Mouse (Mus musculus) forebrain, embryonic 14.5 days (tissue): ENCODE results near the gene Grip1. TPM values are rescaled to one million over a fixed set of nuclear protein-coding genes. Genes with fewer than 3 reads are reported as not detected.

Source experiments
- ATAC-seq: fragments of 200-750 bp; cut with Nextera tagmentation; 2 replicates; pipeline ENCODE4 v1.8.0; 2017; ENCODE audit warnings: mild to moderate bottlenecking, moderate library complexity
- DNase-seq: peaks from one replicate; pipeline ENCODE4 v3.0.0-alpha.2; 2015; ENCODE audit warnings: low spot score
- H3K27ac ChIP-seq: fragments of 300-500 bp; sonication (generic); 2 replicates; pipeline ENCODE4 v1.5.1; 2014; ENCODE audit warnings: low read depth, mild to moderate bottlenecking, control low read depth, low read length, moderate library complexity
- H3K27me3 ChIP-seq: fragments of 300-500 bp; sonication (generic); replicated peaks from 2 replicates; pipeline ENCODE4 v1.6.1; 2014; ENCODE audit warnings: low read length, control low read depth, mixed read lengths; ENCODE audit not compliant: control insufficient read depth, insufficient read depth
- H3K36me3 ChIP-seq: fragments of 300-500 bp; sonication (generic); 2 replicates; pipeline ENCODE4 v1.6.1; 2014; ENCODE audit warnings: low read length, control low read depth; ENCODE audit not compliant: control insufficient read depth, insufficient read depth
- H3K4me1 ChIP-seq: fragments of 300-500 bp; sonication (generic); 2 replicates; pipeline ENCODE4 v1.6.1; 2014; ENCODE audit warnings: antibody characterized with exemption, low read length, control low read depth; ENCODE audit not compliant: control insufficient read depth, insufficient read depth
- H3K4me2 ChIP-seq: fragments of 300-500 bp; sonication (generic); 2 replicates; pipeline ENCODE4 v1.6.1; 2014; ENCODE audit warnings: mild to moderate bottlenecking, control low read depth, low read length
- H3K4me3 ChIP-seq: fragments of 300-500 bp; sonication (generic); 2 replicates; pipeline ENCODE4 v1.5.1; 2014; ENCODE audit warnings: low read depth, low read length, control low read depth
- H3K9ac ChIP-seq: fragments of 300-500 bp; sonication (generic); 2 replicates; pipeline ENCODE4 v1.6.1; 2014; ENCODE audit warnings: mild to moderate bottlenecking, low read length, control low read depth, moderate library complexity
- H3K9me3 ChIP-seq: fragments of 300-500 bp; sonication (generic); replicated peaks from 2 replicates; pipeline ENCODE4 v1.6.1; 2016; ENCODE audit warnings: low read length, control low read depth, mixed read lengths; ENCODE audit not compliant: control insufficient read depth
- WGBS: fragments of 180-500 bp; shearing (Covaris S2); extraction: QIAGEN DNeasy Blood & Tissue Kit; methylation state at CpG from one replicate; pipeline ENCODE4 v1.1.7; 2014; 5-methylcytosine and 5-hydroxymethylcytosine counted together
- polyA plus RNA-seq: library from polyadenylated mRNA; unstranded; fragments of >200 nt; fragmentation: Nextera tagmentation; extraction: Ambion mirVana; gene quantifications from 2 replicates; pipeline ENCODE4 v1.2.1, GENCODE M21; 2014

Grip1 gene
- polyA plus RNA-seq, 1 experiment from 2014 or later: 15.0 TPM

DNA sequence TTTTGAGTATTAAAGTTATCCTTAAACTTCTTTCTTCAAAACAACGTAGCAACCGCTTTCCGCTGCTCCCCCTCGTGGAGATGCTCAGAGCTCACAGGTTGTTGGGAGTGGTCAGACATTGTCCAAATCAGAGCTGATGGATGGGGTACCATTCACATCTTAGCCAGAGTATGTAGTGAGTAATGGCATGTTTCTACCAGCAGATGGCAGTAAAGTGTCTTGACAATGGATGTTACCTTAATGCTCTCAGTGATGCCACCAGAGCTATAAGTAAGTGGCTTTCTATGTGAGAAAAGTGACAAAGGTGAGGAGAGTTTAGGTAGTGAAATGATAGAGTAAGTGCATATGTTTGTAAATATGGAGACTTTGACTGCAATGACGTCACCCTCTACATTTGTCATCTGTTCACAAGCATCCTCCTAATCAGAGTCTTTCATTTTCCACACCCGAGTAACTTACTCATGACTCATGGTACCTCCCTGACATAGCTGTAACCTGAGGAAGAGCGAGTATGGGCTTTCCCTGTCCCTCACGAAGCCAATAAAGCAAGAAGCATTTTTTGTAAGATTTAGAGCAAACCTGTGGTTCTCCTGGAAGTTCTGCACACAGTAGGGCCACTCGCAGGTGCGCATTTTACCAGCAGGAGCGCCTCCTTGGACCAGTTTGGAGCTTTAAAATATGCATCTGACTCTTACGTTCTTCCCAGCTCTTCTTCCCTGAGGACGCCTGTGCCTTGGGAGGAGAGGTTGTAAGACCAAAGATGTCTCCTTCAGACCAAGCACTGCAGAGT, 350.2 kb downstream of the Grip1 start:
- ATAC-seq (peak; percentile 80), DNase-seq (peak; percentile 93)
- no peaks in the 10 kb centered on the region for H3K36me3 ChIP-seq
- no peaks in the 10 kb centered on the region for H3K27me3 ChIP-seq
- no peak overlapping the region for H3K4me3 ChIP-seq
- H3K4me1 ChIP-seq: no peaks in the 10 kb centered on the region
- H3K4me2 ChIP-seq: no peak overlapping the region
- no peaks in the 10 kb centered on the region for H3K9me3 ChIP-seq
- 60% methylated on average over 13 of the region's 13 CpGs for WGBS
- H3K27ac ChIP-seq: no peak overlapping the region
- no peak overlapping the region for H3K9ac ChIP-seq

- Histone ChIP-seq H3K36me3 (no peaks in the 10 kb centered on the region), H3K9me3 (no peaks in the 10 kb centered on the region), H3K4me1 (no peaks in the 10 kb centered on the region), H3K4me2 (no peak overlapping the region), H3K27ac (no peak overlapping the region), H3K27me3 (no peaks in the 10 kb centered on the region), H3K4me3 (no peak overlapping the region), H3K9ac (no peak overlapping the region)
- ATAC-seq (no peak), DNase-seq (no peak)
- WGBS: 87% methylated on average over 9 of the region's 9 CpGs
Observed at GRCm38 (mm10) chr10:119804423-119804814, 350.8 kb downstream of the Grip1 start.

DNA sequence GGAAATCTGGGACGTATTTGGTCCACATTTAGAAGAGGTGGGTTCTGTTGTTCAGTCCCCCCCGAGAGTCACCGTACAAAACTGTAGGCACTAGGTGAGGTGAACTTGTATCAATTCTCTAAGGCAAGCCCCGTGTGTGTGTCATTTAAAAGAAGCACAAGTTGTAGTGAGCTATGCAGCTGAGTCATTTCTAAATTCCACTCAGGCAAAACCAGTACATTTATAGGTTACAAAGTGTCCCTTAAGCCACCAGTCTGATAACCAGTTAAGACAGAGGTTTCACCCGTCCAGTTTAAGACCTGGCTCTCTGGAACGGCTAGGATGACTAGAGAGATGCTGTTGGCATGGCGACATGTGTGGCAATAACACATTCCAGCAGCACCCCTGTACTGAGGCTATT, 351.5 kb downstream of the Grip1 start:
- 87% methylated on average over 7 of the region's 7 CpGs for WGBS
- Histone ChIP-seq H3K27me3 (no peaks in the 10 kb centered on the region), H3K4me2 (no peak overlapping the region), H3K36me3 (no peaks in the 10 kb centered on the region), H3K4me3 (no peak overlapping the region), H3K27ac (0 out of 2 replicates have a peak overlapping the region, but pooled peaks have one; percentile 11), H3K4me1 (no peaks in the 10 kb centered on the region), H3K9ac (no peak overlapping the region), H3K9me3 (no peaks in the 10 kb centered on the region)
- DNase-seq: no peak
- ATAC-seq: no peak

DNA sequence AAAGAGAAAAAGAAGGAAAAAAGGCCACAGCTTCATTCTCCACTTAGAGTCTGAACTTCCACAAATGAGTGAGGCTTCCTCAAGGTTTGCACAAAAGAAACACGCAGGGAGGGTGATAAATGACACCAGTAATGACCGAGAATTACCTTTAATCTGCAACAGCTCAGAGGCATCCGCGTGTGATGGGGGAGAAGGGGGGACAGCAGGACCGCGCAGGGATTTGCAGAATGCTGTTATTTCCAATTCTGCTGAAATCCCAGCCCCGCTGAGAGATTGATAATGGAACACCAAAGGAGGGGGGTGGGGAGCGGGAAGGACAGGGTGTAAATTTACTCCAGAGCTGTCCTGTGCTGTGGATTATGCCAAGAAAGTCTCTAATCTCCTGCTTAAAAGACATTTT, 352.5 kb downstream of the Grip1 start:
- Histone ChIP-seq H3K27me3 (no peaks in the 10 kb centered on the region), H3K4me2 (no peak overlapping the region), H3K27ac (0 out of 2 replicates have a peak overlapping the region, but pooled peaks have one; percentile 11), H3K36me3 (no peaks in the 10 kb centered on the region), H3K9ac (no peak overlapping the region), H3K4me3 (no peak overlapping the region), H3K9me3 (no peaks in the 10 kb centered on the region), H3K4me1 (no peaks in the 10 kb centered on the region)
- DNase-seq: peak; percentile 61
- 25% methylated on average over 8 of the region's 8 CpGs for WGBS
- peak; percentile 43 for ATAC-seq

GRCm38 (mm10) chr10:119808384-119808783, 354.8 kb downstream of the Grip1 start:
- Histone ChIP-seq H3K27ac (no peak overlapping the region), H3K4me3 (no peak overlapping the region), H3K27me3 (no peaks in the 10 kb centered on the region), H3K36me3 (no peaks in the 10 kb centered on the region), H3K4me2 (no peak overlapping the region), H3K9ac (no peak overlapping the region), H3K9me3 (no peaks in the 10 kb centered on the region), H3K4me1 (no peaks in the 10 kb centered on the region)
- DNase-seq (no peak), ATAC-seq (no peak)
- WGBS: 98% methylated on average over 5 of the region's 5 CpGs

DNA sequence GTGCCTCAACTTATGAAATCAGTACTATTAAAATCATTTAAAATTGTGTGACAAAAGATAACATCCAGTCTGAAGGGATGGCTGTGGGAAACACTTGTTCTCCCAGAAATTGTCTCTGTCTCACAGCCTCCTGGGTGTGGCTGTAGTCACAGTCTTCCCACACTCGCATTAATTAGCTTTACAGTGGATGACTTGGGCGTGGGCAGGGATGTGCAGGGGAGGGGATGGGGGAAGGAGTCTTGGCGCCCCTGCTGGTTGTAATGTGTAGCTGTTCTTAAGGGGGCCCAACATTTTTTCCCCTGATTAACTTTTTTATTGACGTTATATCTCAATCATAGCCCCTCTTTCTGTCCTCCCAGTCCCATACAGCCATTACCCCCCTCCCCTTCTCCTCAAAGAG, 360.5 kb downstream of the Grip1 start:
- Histone ChIP-seq H3K9me3 (no peaks in the 10 kb centered on the region), H3K4me2 (no peak overlapping the region), H3K4me3 (no peak overlapping the region), H3K4me1 (peaks cover 6% of the 10 kb centered on the region), H3K27me3 (no peaks in the 10 kb centered on the region), H3K27ac (no peak overlapping the region), H3K36me3 (no peaks in the 10 kb centered on the region), H3K9ac (no peak overlapping the region)
- DNase-seq (no peak), ATAC-seq (no peak)
- 57% methylated on average over 4 of the region's 4 CpGs for WGBS

DNA sequence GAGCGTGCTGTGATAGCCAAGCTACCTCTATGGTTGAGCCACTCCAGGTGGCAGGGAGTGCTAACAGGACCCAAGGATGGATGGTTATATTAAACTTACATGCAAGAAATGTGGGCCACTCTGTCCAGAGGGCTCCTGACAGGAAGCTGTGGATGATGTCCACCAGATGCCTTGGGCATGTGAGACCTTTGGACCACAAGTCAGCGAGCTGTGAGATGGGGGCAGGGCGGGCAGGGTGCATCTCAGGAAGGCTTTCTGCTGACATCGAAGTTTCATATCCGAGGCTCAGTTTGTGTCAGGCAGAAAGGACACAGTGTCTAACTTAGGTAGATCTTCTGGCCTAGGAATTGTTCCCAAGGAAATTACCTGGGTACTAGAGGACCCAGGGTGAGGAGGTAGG, 362.4 kb downstream of the Grip1 start:
- peaks cover 19% of the 10 kb centered on the region for H3K4me1 ChIP-seq
- H3K4me2 ChIP-seq: no peak overlapping the region
- no peak overlapping the region for H3K4me3 ChIP-seq
- WGBS: 74% methylated on average over 5 of the region's 5 CpGs
- H3K36me3 ChIP-seq: no peaks in the 10 kb centered on the region
- no peaks in the 10 kb centered on the region for H3K9me3 ChIP-seq
- DNase-seq: no peak
- H3K27ac ChIP-seq: no peak overlapping the region
- H3K9ac ChIP-seq: no peak overlapping the region
- no peak for ATAC-seq
- no peaks in the 10 kb centered on the region for H3K27me3 ChIP-seq

- Histone ChIP-seq H3K9ac (no peak overlapping the region), H3K4me3 (no peak overlapping the region), H3K4me1 (peaks cover 27% of the 10 kb centered on the region), H3K27me3 (no peaks in the 10 kb centered on the region), H3K9me3 (no peaks in the 10 kb centered on the region), H3K36me3 (no peaks in the 10 kb centered on the region), H3K27ac (peak overlapping the region; percentile 21; the same call in 1 of the 2 replicates), H3K4me2 (peak overlapping the region; percentile 49)
- DNase-seq (peak; percentile 67), ATAC-seq (peak; percentile 79)
- 28% methylated on average over 5 of the region's 5 CpGs for WGBS
Observed at GRCm38 (mm10) chr10:119818381-119818780, 364.8 kb downstream of the Grip1 start.

DNA sequence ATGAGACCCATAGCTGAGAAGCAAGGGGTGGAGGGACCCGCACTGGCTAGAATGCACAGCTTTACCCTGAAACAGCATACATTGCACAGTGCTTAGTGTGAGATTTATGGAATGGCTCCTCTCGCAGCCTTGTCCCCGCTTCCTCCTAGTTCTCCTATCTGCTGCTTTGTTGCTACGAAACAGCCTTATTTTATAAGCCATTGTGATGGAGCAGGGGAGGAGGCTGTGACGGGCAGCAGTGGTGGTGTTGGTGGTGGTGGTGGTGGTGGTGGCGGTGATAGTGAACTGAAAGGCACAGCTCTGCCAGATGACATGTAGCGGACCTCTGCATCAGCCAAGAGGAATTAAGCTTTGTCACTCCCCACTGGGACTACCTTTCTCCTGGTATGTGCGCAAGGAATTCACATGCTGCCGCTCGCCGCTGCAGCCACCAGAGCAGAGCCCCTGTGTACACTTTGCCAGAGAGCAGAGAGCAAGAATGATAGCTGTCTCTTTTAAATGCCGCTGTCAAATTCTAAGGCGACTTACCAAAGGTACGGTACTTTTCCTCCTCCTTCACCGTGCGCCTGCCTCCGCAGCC, 365.6 kb downstream of the Grip1 start:
- H3K27me3 ChIP-seq: no peaks in the 10 kb centered on the region
- no peaks in the 10 kb centered on the region for H3K9me3 ChIP-seq
- H3K4me2 ChIP-seq: peak overlapping the region; percentile 49
- H3K9ac ChIP-seq: peak overlapping the region; percentile 57
- peak overlapping the region; percentile 87 for H3K27ac ChIP-seq
- peak; percentile 57 for ATAC-seq
- peaks cover 27% of the 10 kb centered on the region for H3K4me1 ChIP-seq
- peak; percentile 58 for DNase-seq
- 27% methylated on average over 17 of the region's 17 CpGs for WGBS
- no peaks in the 10 kb centered on the region for H3K36me3 ChIP-seq
- H3K4me3 ChIP-seq: peak overlapping the region; percentile 24
